Mouse (Mus musculus) midbrain, postnatal 0 days (tissue): ENCODE measurements around the gene Kyat3. TPM values are rescaled to one million over a fixed set of nuclear protein-coding genes. Genes with fewer than 3 reads are reported as not detected.
"Not testable (repeated sequence)": the region's sequence is repeated elsewhere in the genome, so short reads cannot be mapped to it uniquely, and the experiment has no call there.

ENCODE experiments used
- ATAC-seq: fragments of 200-750 bp; cut with Nextera tagmentation; 2 replicates; pipeline ENCODE4 v1.8.0; 2017; ENCODE audit warnings: moderate number of reproducible peaks, mild to moderate bottlenecking, moderate TSS enrichment, moderate library complexity; ENCODE audit not compliant: low FRiP score
- DNase-seq: peaks from one replicate; pipeline ENCODE4 v3.0.0-alpha.2; 2015; ENCODE audit warnings: low spot score
- H3K27ac ChIP-seq: fragments of 300-500 bp; sonication (generic); 2 replicates; pipeline ENCODE4 v1.5.1; 2014; ENCODE audit warnings: low read depth, mild to moderate bottlenecking, low read length, mixed read lengths
- H3K27me3 ChIP-seq: fragments of 300-500 bp; sonication (generic); 2 replicates; pipeline ENCODE4 v1.6.1; 2014; ENCODE audit warnings: low read length, control low read depth, mixed read lengths; ENCODE audit not compliant: insufficient read depth
- H3K36me3 ChIP-seq: fragments of 300-500 bp; sonication (generic); 2 replicates; pipeline ENCODE4 v1.6.1; 2014; ENCODE audit warnings: low read length, control low read depth, mixed read lengths; ENCODE audit not compliant: insufficient read depth
- H3K4me1 ChIP-seq: fragments of 300-500 bp; sonication (generic); 2 replicates; pipeline ENCODE4 v1.6.1; 2014; ENCODE audit warnings: mild to moderate bottlenecking, control low read depth, antibody characterized with exemption, low read length, mixed read lengths; ENCODE audit not compliant: insufficient read depth
- H3K4me2 ChIP-seq: fragments of 300-500 bp; sonication (generic); 2 replicates; pipeline ENCODE4 v1.6.1; 2014; ENCODE audit warnings: low read depth, mild to moderate bottlenecking, low read length, mixed read lengths; ENCODE audit not compliant: poor library complexity, severe bottlenecking
- H3K4me3 ChIP-seq: fragments of 300-500 bp; sonication (generic); 2 replicates; pipeline ENCODE4 v1.5.1; 2014; ENCODE audit warnings: low read depth, mild to moderate bottlenecking, low read length, moderate library complexity
- H3K9ac ChIP-seq: fragments of 300-500 bp; sonication (generic); replicated peaks from 2 replicates; pipeline ENCODE4 v1.6.1; 2014; ENCODE audit warnings: mild to moderate bottlenecking, low read length, moderate library complexity, mixed read lengths; ENCODE audit not compliant: poor library complexity, severe bottlenecking
- H3K9me3 ChIP-seq: fragments of 300-500 bp; sonication (generic); 2 replicates; pipeline ENCODE4 v1.6.1; 2016; ENCODE audit warnings: low read length, control low read depth
- CTCF ChIP-seq: IDR thresholded peaks from 2 replicates; pipeline ENCODE4 v1.5.1; 2016; ENCODE audit warnings: antibody characterized with exemption, mild to moderate bottlenecking
- WGBS: fragments of 180-500 bp; shearing (Covaris S2); extraction: QIAGEN DNeasy Blood & Tissue Kit; methylation state at CpG from one replicate; pipeline ENCODE4 v1.1.7; 2014; 5-methylcytosine and 5-hydroxymethylcytosine counted together
- polyA plus RNA-seq: library from polyadenylated mRNA; unstranded; fragments of >200 nt; fragmentation: Nextera tagmentation; extraction: Ambion mirVana; gene quantifications from 2 replicates; pipeline ENCODE4 v1.2.1, GENCODE M21; 2015
- total RNA-seq: library from RNA; depleted of rRNA; stranded (reverse); fragments of >200 nt; gene quantifications from 2 replicates; pipeline ENCODE4 v1.2.3, GENCODE M21; 2014

Kyat3 gene
- total and polyA plus RNA-seq, 2 experiments from 2014 or later: 4.7 to 5.1 TPM

DNA sequence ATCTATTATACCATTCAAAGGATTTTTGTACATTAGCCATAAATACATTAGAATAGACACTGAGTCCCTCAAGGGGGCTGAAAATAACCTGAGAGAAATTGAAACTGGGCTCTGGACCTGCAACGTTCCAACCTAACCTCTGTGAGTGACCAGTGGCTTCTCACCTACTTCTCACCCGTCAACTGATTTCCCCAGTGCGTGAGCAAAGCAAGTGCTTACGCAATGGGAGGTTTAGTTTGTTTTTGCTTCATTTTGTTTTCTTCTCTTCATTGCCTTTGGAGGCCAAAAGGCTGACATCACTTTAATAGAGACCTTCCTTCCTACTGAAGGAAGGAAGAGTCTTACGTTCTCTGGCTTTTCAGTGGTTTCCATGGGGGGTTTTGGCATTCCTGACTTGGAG is 10.5 kb downstream of the Kyat3 start:
- Histone ChIP-seq H3K4me3 (no peak overlapping the region), H3K27ac (no peak overlapping the region), H3K4me1 (no peaks in the 10 kb centered on the region), H3K9ac (no peak overlapping the region), H3K4me2 (no peak overlapping the region), H3K9me3 (no peaks in the 10 kb centered on the region), H3K36me3 (no peaks in the 10 kb centered on the region), H3K27me3 (no peaks in the 10 kb centered on the region)
- 94% methylated on average over 5 of the region's 5 CpGs for WGBS
- TF ChIP-seq CTCF: no peak
- no peak for ATAC-seq
- DNase-seq: no peak

DNA sequence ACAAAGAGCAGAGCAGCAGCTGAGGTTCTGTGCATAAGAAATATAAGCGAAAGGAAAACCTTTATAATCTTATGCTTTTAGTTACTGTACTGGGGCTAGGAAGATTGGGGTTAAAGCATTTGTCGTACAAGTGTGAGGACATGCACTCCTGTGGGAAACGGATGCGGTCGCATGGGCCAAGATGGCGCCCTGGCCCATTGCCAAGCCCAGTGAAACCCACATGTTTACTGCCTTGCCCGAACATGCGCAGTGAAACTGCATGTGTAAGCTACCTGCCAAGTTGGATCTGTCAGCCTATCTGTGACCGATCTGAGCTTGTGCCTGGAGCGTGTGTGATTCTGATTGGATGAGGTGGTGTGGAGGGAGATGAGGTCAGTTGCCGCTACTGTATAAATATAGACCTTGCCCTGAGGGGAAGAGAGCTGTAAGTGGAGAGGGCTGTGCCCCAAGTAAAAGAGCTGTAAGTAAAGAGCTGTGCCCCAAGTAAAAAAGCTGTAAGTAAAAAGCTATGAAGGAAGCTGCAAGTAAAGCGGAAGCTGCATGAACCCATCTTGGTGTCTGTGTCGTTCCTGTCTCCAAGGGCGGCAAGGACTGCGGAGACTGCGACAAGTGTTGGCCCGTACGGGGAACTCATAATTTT is 11.7 kb downstream of the Kyat3 start:
- H3K9me3 ChIP-seq, H3K4me1 ChIP-seq, ATAC-seq, H3K4me3 ChIP-seq, H3K27ac ChIP-seq, H3K4me2 ChIP-seq, H3K9ac ChIP-seq, DNase-seq, H3K27me3 ChIP-seq, H3K36me3 ChIP-seq: not testable (repeated sequence)
- WGBS: 97% methylated on average over 18 of the region's 18 CpGs

DNA sequence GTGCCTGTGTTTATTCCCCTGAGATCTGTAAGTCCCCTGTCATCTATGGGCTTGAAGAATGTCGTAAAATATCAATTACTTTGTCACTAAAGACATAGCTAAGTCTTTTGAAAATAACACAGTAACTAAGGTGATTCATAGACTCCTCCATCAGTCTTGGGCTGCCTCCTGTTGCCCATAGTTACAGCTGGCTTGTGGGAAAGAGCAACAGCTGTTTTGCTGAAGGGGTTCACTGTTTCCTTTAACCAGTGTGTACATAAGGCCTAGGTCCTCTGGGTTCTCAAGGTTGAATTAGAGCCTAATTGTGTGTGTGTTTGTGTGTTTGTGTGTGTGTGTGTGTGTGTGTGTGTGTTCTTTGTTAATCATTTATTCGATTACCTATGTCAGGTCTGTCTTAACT is 24.6 kb downstream of the Kyat3 start:
- Histone ChIP-seq H3K27ac (no peak overlapping the region), H3K9me3 (no peaks in the 10 kb centered on the region), H3K9ac (no peak overlapping the region), H3K27me3 (no peaks in the 10 kb centered on the region), H3K4me2 (no peak overlapping the region), H3K4me3 (no peak overlapping the region), H3K36me3 (no peaks in the 10 kb centered on the region), H3K4me1 (no peaks in the 10 kb centered on the region)
- WGBS: 78% methylated on average over 2 of the region's 2 CpGs
- peak; percentile 65; the same call in 1 of the 2 replicates for ATAC-seq
- peak; percentile 7 for DNase-seq
- TF ChIP-seq CTCF: no peak

DNA sequence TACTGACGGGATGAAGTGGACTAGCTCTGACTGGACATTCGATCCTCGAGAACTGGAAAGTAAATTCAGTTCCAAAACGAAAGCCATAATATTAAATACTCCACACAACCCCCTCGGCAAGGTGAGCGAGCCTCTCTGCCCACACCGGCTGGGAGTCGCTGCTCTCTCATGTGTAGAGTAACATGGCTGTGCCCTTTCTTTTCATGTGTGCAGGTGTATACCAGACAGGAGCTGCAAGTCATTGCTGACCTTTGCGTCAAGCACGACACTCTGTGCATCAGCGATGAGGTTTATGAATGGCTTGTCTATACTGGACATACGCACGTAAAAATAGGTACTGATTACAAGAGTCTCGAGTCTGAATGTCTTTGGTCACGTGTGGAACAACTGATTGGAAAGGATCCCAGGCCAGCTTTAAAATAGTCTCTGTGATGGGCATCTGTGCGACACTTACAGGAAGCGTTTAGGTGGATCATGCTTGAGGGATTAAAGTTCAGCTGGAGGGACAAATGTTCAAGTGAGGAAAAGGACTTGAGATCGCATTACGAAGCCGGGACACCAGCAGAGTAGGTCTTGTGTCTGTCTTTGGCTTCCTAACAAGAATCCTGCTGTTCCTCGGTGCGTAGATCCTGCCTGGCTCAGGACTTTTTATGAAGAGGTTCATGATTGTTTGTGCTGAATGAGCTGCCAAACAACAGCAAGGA is 25.3 kb downstream of the Kyat3 start:
- no peaks in the 10 kb centered on the region for H3K9me3 ChIP-seq
- WGBS: 83% methylated on average over 22 of the region's 22 CpGs
- ATAC-seq (no peak), DNase-seq (no peak)
- no peak for TF ChIP-seq CTCF
- no peak overlapping the region for H3K27ac ChIP-seq
- no peak overlapping the region for H3K4me2 ChIP-seq
- H3K9ac ChIP-seq: no peak overlapping the region
- no peak overlapping the region for H3K4me3 ChIP-seq
- no peaks in the 10 kb centered on the region for H3K36me3 ChIP-seq
- H3K4me1 ChIP-seq: no peaks in the 10 kb centered on the region
- no peaks in the 10 kb centered on the region for H3K27me3 ChIP-seq

DNA sequence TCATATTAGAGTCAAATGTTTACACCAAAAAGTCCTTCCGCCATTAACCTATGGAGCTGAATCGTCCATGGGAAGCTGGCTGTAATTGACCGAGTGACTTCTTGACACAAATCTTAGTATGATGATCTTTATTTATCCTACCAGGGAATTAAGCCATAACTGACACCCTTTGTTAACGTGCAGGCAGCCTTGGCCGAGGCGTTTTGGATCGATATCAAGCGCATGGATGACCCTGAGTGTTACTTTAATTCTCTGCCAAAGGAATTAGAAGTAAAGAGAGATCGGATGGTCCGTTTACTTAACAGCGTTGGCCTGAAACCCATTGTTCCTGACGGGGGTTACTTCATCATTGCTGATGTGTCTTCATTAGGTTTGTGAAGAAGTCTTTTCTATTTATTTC is 33.4 kb downstream of the Kyat3 start:
- H3K27ac ChIP-seq: no peak overlapping the region
- no peak for ATAC-seq
- WGBS: 46% methylated on average over 12 of the region's 12 CpGs
- no peaks in the 10 kb centered on the region for H3K36me3 ChIP-seq
- no peak for TF ChIP-seq CTCF
- no peaks in the 10 kb centered on the region for H3K27me3 ChIP-seq
- H3K4me3 ChIP-seq: no peak overlapping the region
- no peak overlapping the region for H3K4me2 ChIP-seq
- no peak for DNase-seq
- no peaks in the 10 kb centered on the region for H3K4me1 ChIP-seq
- no peaks in the 10 kb centered on the region for H3K9me3 ChIP-seq
- no peak overlapping the region for H3K9ac ChIP-seq

DNA sequence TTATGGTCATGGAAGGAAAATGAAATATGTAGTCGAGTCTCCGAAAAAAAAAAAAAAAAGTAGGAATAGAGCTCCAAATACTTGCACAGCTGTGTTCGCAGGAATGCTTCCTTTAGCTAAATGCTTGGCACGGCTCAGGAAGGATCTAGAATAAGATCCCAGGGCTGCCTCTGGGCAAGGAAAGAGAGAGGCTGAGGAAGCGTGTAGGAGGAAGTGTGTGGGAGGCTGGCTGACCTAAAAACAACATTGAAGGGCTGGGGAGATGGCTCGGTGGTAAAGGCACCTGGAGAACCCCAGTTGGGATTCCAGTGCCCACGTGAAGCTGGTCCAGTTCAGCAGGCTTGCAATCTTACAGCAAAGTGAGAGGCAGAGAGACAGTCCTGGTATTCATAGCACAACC is 40.0 kb downstream of the Kyat3 start:
- 82% methylated on average over 7 of the region's 7 CpGs for WGBS
- H3K36me3 ChIP-seq: no peaks in the 10 kb centered on the region
- no peaks in the 10 kb centered on the region for H3K27me3 ChIP-seq
- no peak overlapping the region for H3K4me3 ChIP-seq
- no peak for DNase-seq
- no peaks in the 10 kb centered on the region for H3K9me3 ChIP-seq
- no peak for ATAC-seq
- no peak for TF ChIP-seq CTCF
- H3K4me2 ChIP-seq: no peak overlapping the region
- H3K27ac ChIP-seq: no peak overlapping the region
- H3K9ac ChIP-seq: no peak overlapping the region
- H3K4me1 ChIP-seq: no peaks in the 10 kb centered on the region
